Mouse (Mus musculus): Measurements from ENCODE around the gene Mtm1.
"Not testable (repeated sequence)": the region's sequence is repeated elsewhere in the genome, so short reads cannot be mapped to it uniquely, and the experiment has no call there.

The Mtm1 gene

DNA sequence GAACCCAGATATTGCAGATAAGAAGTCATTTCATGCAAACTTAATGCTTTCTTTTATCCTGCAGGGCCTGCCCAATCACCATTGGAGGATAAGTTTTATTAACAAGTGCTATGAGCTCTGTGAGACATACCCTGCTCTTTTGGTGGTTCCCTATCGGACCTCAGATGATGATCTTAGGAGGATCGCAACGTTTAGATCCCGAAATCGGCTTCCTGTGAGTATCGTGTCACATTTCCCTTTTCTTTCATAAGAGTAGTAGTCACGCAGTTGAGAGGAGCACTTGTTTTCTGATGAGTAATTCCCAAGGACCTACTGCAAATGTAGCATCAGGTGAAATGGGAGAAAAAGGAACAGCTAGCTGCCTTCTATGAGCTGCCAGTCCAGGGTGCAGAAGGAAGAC lies 76.5 kb downstream of the Mtm1 start:
- DNase-seq (ENCODE audit: low read depth): no peak

DNA sequence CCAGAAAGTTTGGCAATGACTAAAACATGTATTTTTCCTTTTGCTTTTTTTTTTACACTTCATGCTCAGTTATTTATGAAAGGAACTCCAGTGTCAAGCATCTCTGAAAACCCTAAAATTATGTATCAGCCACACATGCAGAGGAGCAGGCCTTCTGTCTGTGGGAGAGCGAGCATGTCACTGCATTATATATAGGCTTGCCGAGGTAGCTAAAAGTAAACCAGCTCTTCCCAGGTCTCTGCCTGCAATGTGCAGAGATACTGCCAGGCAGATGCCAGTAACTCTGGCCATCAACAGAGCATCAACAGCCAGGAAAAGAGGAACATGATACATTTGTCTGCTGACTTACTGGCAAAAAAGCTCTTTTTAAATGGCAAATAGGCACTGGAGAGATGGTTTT lies 83.6 kb downstream of the Mtm1 start:
- no peak for DNase-seq (ENCODE audit: low read depth)

GRCm38 (mm10) chrX:71296005-71296404 lies 85.4 kb downstream of the Mtm1 start:
- DNase-seq (ENCODE audit: low read depth): no peak

GRCm38 (mm10) chrX:71302148-71302547 lies 91.6 kb downstream of the Mtm1 start:
- DNase-seq (ENCODE audit: low read depth): no peak

GRCm38 (mm10) chrX:71311229-71311628 lies 100.7 kb downstream of the Mtm1 start:
- DNase-seq (ENCODE audit: low read depth): peak; percentile 16

GRCm38 (mm10) chrX:71314380-71314779 lies 103.8 kb downstream of the Mtm1 start:
- no peak for DNase-seq (ENCODE audit: low read depth)

DNA sequence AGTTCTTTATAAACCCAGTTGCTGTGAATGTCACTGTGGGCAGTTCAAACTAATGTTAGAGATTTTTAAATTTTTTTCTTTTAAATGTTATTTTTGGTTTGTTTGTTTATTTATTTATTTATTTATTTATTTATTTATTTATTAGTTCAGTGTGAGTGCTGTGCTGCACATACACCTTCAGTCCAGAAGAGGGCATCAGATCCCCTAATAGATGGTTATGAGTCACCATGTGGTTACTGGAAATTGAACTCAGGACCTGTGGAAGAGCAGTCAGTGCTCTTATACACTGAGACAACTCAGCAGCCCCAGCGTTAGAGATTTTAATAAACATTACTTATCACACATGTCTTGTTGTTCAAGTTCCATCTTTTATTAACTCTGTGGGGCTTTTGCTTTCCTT lies 141.5 kb downstream of the Mtm1 start:
- DNase-seq (ENCODE audit: low read depth): no peak

DNA sequence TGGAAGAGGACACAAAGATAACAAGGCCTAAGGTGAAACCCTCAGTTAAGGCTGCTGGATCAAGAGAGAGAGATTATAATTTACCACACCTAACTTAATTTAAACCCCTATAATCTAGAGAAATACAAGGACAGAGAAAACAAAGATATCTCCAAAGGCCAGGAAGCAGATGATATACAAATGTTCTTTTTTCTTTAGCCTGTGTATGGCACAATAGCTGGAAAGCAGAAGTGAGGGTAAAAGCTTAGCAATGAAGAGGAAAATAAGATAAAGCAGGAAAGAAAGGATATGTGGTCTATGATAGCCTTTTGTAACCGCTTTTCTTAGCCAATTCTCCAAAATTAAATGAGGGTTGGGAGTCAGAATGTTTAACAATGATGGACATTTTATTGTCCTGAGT lies 144.8 kb downstream of the Mtm1 start:
- no peak for DNase-seq (ENCODE audit: low read depth)

GRCm38 (mm10) chrX:71361793-71362192 lies 151.2 kb downstream of the Mtm1 start:
- DNase-seq (ENCODE audit: low read depth): not testable (repeated sequence)

DNA sequence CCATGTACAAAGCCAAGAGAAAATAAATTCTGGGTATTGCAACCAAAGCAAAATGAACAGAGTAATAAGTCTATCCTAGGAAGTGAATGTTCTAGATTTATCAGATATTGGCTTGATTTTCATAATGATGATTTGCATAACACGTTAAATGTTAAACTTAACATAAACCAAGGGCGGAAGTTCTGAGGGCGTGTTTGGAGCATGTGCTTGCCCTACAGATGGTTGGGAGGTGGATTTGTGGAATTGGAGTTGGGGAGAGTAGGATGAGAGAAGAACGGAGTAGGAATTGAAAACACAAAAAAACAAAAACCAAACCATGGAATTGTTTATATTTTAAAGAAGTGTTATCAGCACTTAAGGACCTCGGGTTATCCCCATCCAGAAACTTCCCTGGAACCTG lies 153.5 kb downstream of the Mtm1 start:
- DNase-seq (ENCODE audit: low read depth): no peak

GRCm38 (mm10) chrX:71364554-71364991 lies 154.0 kb downstream of the Mtm1 start, which contains the start of gene Mtmr1:
Gene Mtmr1 (plus strand): TSS chrX:71364760.
- peak; percentile 52 for DNase-seq (ENCODE audit: low read depth)

DNA sequence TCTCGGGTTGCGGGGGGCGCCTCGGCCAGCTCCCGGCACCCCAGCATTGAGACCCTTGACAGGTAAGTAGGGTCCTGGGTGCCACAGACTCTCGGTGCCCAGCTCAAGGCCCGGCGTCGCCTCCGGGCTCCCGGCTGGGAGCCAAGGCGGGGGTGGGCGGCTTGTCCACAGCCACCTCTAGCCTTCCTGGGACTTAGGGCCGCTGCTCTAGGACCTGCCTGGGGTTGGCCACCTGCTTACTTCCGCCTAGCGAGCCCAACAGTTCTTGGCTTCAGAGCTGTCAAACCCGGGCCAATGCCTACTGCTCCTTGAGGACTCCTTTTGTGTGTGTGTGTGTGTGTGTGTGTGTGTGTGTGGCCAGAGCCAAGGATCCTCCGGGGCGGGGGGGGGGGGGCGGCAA lies 154.4 kb downstream of the Mtm1 start:
- DNase-seq (ENCODE audit: low read depth): no peak

Data from c-Kit-positive CD71-negative TER-119-negative erythroid progenitor cells, embryonic 14.5 days (primary cell).